Mouse (Mus musculus) liver, embryonic 12.5 days (tissue): ENCODE measurements around the gene Cdc16. TPM values are rescaled to one million over a fixed set of nuclear protein-coding genes. Genes with fewer than 3 reads are reported as not detected.

Experiments used
- ATAC-seq: fragments of 200-750 bp; cut with Nextera tagmentation; 2 replicates; pipeline ENCODE4 v1.8.0; 2017; ENCODE audit warnings: moderate number of reproducible peaks, mild to moderate bottlenecking, moderate library complexity
- H3K27ac ChIP-seq: fragments of 300-500 bp; sonication (generic); 2 replicates; pipeline ENCODE4 v1.5.1; 2016; ENCODE audit warnings: mild to moderate bottlenecking
- H3K27me3 ChIP-seq: fragments of 300-500 bp; sonication (generic); replicated peaks from 2 replicates; pipeline ENCODE4 v1.6.1; 2016; ENCODE audit warnings: mild to moderate bottlenecking, moderate library complexity
- H3K36me3 ChIP-seq: fragments of 300-500 bp; sonication (generic); 2 replicates; pipeline ENCODE4 v1.6.1; 2016; ENCODE audit warnings: mild to moderate bottlenecking, moderate library complexity
- H3K4me1 ChIP-seq: fragments of 300-500 bp; sonication (generic); 2 replicates; pipeline ENCODE4 v1.6.1; 2016
- H3K4me2 ChIP-seq: fragments of 300-500 bp; sonication (generic); 2 replicates; pipeline ENCODE4 v1.6.1; 2016; ENCODE audit warnings: mild to moderate bottlenecking, moderate library complexity
- H3K4me3 ChIP-seq: fragments of 300-500 bp; sonication (generic); 2 replicates; pipeline ENCODE4 v1.5.1; 2016; ENCODE audit warnings: mild to moderate bottlenecking, moderate library complexity
- H3K9ac ChIP-seq: fragments of 300-500 bp; sonication (generic); 2 replicates; pipeline ENCODE4 v1.6.1; 2016; ENCODE audit warnings: mild to moderate bottlenecking, moderate library complexity
- H3K9me3 ChIP-seq: fragments of 300-500 bp; sonication (generic); replicated peaks from 2 replicates; pipeline ENCODE4 v1.6.1; 2016; ENCODE audit warnings: mild to moderate bottlenecking, moderate library complexity
- WGBS: fragments of 180-500 bp; shearing (Covaris S2); methylation state at CpG from one replicate; pipeline ENCODE4 v1.1.7; 2016; ENCODE audit not compliant: insufficient replicate concordance; 5-methylcytosine and 5-hydroxymethylcytosine counted together
- polyA plus RNA-seq: library from polyadenylated mRNA; unstranded; fragments of >200 nt; fragmentation: Nextera tagmentation; extraction: Ambion mirVana; gene quantifications from 2 replicates; pipeline ENCODE4 v1.2.1, GENCODE M21; 2016

The Cdc16 gene
- polyA plus RNA-seq, 1 experiment from 2014 or later = 87.4 TPM

DNA sequence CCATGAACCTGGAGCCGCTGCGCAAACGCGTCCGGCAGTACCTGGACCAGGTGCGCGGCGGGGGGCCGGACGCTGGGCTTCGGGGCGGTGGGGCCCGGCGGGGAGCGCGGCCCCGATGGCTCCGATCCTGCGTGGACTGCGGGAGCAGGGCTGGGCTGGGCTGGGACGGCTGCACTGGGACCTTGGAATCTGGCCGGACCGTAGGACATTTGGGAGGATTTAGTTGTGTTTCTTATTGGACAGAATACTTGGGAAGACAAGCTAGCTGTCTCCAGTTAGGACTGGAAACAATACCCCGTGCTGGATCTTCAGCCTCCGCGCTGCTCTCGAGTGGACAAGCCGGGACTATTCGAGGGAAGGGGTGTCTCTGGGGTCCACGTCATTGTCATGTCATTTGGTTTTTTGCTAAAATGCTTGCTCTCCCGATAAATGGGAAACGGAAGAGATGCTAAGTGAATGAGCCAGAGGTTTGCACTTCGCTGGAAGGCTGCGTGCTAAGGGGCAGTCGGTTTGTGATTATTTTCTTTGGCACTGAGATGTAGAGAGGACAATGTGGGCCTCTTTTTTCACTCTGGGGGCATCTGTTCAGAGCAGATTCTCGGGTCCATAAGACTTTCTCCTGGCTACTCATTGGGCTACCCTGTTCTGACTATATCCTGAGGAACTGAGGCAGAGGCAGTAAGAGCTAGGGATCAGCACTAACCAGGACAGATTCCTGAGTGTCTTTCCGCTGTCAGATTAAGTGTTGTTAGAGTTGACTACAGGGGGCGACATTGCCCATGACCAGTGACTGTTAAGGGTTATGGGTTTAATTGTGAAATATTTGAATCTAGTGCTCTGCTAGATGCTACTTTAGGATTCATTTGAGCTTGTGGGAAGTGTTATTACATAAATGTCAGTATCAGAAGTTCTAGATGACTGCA, 590 bp downstream of the Cdc16 start:
- Histone ChIP-seq H3K9ac (peak overlapping the region; percentile 97), H3K9me3 (no peaks in the 10 kb centered on the region), H3K4me3 (peak overlapping the region; percentile 98), H3K4me2 (peak overlapping the region; percentile 88), H3K27ac (peak overlapping the region; percentile 80), H3K36me3 (peaks cover 36% of the 10 kb centered on the region), H3K4me1 (peaks cover 22% of the 10 kb centered on the region), H3K27me3 (0 out of 2 replicates have a peak, but pooled peaks cover 7% of the 10 kb centered on the region)
- ATAC-seq = peak; percentile 74
- WGBS = under 1% methylated on average over 36 of the region's 38 CpGs

DNA sequence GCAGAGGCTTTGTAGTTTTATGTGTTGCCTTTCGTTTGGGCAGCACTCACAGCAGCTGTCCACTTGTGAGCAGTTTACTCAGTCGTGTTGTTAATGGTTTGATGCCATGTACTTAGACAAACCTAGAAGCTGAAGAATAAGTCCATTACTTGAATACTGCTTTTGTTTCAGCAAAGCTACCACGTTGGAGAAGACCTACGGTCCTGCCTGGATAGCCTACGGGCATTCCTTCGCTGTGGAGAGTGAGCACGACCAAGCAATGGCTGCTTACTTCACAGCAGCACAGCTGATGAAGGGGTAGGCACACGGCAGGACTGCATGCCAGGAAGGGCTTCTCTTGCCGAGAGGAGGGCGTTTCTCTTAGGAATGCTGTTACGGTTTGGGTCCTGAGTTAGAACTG, 11.7 kb downstream of the Cdc16 start:
- no peak overlapping the region for H3K27ac ChIP-seq
- H3K9ac ChIP-seq = no peak overlapping the region
- H3K4me2 ChIP-seq = no peak overlapping the region
- H3K4me1 ChIP-seq = no peaks in the 10 kb centered on the region
- 81% methylated on average over 11 of the region's 11 CpGs for WGBS
- H3K36me3 ChIP-seq = peaks cover 93% of the 10 kb centered on the region
- no peak for ATAC-seq
- H3K4me3 ChIP-seq = no peak overlapping the region
- no peaks in the 10 kb centered on the region for H3K9me3 ChIP-seq
- H3K27me3 ChIP-seq = no peaks in the 10 kb centered on the region

DNA sequence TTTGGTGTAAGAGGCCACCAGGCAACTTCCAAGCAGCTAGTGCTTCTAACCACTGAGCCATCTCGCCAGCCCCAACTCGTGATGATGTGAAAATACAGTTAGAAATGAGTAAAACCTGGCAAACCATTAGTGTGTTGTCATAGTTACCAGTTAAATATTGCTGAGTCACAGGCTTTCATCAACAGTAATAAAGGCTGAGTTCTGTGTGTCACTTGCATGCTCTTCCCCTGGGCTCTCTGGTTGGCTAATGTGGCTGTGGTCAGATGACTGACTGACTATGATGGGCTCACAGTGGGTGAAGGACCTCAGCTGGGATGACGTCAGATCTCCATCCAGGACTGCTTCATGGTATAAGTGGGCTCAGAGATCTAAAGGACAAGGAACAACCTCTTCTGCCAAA, 23.1 kb downstream of the Cdc16 start:
- H3K4me1 ChIP-seq = peaks cover 14% of the 10 kb centered on the region
- no peak overlapping the region for H3K27ac ChIP-seq
- H3K27me3 ChIP-seq = no peaks in the 10 kb centered on the region
- H3K9me3 ChIP-seq = no peaks in the 10 kb centered on the region
- ATAC-seq = no peak
- H3K36me3 ChIP-seq = peaks cover 65% of the 10 kb centered on the region
- no peak overlapping the region for H3K4me2 ChIP-seq
- no peak overlapping the region for H3K4me3 ChIP-seq
- H3K9ac ChIP-seq = no peak overlapping the region
- WGBS = 78% methylated on average over 3 of the region's 3 CpGs

- peak; percentile 90 for ATAC-seq
- WGBS = under 1% methylated on average over 47 of the region's 47 CpGs
- no peaks in the 10 kb centered on the region for H3K9me3 ChIP-seq
Observed at GRCm38 (mm10) chr8:13785250-13785763, 27.8 kb downstream of the Cdc16 start, which contains the start of gene Upf3a. Gene Upf3a (plus strand): TSS chr8:13785615.

DNA sequence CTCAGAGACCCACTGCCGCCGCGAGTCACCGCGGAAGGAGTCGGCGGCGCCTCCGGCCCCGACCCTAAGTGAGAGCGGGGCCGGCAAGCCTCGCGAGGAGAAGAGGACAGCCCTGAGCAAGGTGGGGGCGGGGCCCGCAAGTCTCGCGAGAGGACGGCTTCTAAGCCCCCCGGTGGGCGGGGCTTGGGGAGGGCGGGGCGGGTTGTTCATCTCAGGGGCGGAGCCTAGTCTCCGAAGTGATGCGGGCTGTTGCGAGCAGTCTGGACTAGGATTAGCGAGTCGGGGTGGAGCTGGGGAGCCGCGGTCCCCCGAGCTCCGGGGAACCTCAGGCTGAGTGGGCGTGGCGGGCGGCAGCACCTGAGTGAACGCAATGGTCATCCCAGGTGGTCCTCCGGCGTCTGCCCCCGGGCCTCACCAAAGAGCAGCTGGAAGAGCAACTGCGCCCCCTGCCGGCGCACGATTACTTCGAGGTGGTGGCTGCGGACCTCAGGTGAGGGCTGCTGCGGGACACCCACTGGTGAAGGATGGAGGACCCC, 28.4 kb downstream of the Cdc16 start:
- Histone ChIP-seq H3K4me2 (peak overlapping the region; percentile 91), H3K9me3 (no peaks in the 10 kb centered on the region), H3K9ac (peak overlapping the region; percentile 88), H3K27me3 (no peaks in the 10 kb centered on the region), H3K4me3 (peak overlapping the region; percentile 74), H3K27ac (peak overlapping the region; percentile 96), H3K4me1 (peaks cover 24% of the 10 kb centered on the region), H3K36me3 (peaks cover 28% of the 10 kb centered on the region)
- ATAC-seq = peak; percentile 89
- 0% methylated on average over 42 of the region's 47 CpGs for WGBS

More at GRCm38 (mm10) chr8:13785250-13785763, 27.8 kb downstream of the Cdc16 start, which contains the start of gene Upf3a:
- peak within 1 kb of the TSS; percentile 74 for H3K4me3 ChIP-seq
- H3K36me3 ChIP-seq = peaks cover 33% of the 10 kb centered on the region
- peak within 1 kb of the TSS; percentile 91 for H3K4me2 ChIP-seq
- no peaks in the 10 kb centered on the region for H3K27me3 ChIP-seq
- H3K27ac ChIP-seq = peak within 1 kb of the TSS; percentile 96
- peaks cover 24% of the 10 kb centered on the region for H3K4me1 ChIP-seq
- H3K9ac ChIP-seq = peak within 1 kb of the TSS; percentile 88

DNA sequence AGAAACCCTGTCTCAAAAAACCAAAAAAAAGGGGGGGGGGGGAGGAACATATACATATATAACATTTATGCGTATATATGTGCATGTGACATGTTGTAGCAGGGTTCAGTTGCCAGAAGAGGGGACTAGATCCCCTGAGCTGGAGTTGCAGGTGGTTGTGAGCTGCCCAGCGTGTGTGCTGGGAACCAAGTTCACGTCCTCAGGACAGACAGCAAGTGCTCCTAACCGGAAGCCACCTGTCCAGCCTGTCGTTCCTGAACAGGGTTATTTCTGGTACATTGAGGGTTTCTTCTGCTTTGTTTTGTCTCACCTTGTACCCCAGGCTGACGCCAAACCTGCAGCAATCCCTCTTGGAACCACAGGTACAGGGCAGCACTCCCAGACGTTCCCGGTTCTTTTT, 32.1 kb downstream of the Cdc16 start:
- Histone ChIP-seq H3K4me1 (peaks cover 15% of the 10 kb centered on the region), H3K9ac (no peak overlapping the region), H3K27ac (no peak overlapping the region), H3K4me2 (no peak overlapping the region), H3K36me3 (peaks cover 38% of the 10 kb centered on the region), H3K4me3 (no peak overlapping the region), H3K27me3 (no peaks in the 10 kb centered on the region), H3K9me3 (no peaks in the 10 kb centered on the region)
- 86% methylated on average over 8 of the region's 8 CpGs for WGBS
- ATAC-seq = no peak

- no peak overlapping the region for H3K27ac ChIP-seq
- ATAC-seq = no peak
- 74% methylated on average over 8 of the region's 8 CpGs for WGBS
- H3K27me3 ChIP-seq = no peaks in the 10 kb centered on the region
- peaks cover 68% of the 10 kb centered on the region for H3K36me3 ChIP-seq
- H3K4me2 ChIP-seq = no peak overlapping the region
- H3K9ac ChIP-seq = no peak overlapping the region
- no peaks in the 10 kb centered on the region for H3K9me3 ChIP-seq
- H3K4me1 ChIP-seq = no peaks in the 10 kb centered on the region
- no peak overlapping the region for H3K4me3 ChIP-seq
Observed at GRCm38 (mm10) chr8:13793097-13793745, 35.7 kb downstream of the Cdc16 start.

DNA sequence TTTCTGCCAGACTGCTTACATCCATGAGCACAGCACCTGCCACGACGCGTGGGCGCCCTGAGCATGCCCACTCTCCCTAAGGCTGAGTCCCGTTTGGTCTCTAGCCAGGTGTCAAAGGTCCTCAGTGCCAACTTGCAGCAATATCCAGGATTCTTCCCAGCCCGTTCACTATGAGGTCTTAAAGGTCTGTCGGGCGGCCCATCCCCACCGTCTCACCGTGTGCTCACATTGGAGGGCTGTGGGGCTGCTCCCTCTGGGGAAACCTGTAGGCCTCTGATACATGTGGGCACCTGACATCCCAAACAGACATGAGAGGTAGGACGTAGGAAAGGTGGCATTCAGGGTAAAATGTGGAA, 36.2 kb downstream of the Cdc16 start:
- 79% methylated on average over 11 of the region's 11 CpGs for WGBS
- ATAC-seq = no peak
- Histone ChIP-seq H3K9me3 (no peaks in the 10 kb centered on the region), H3K4me2 (no peak overlapping the region), H3K36me3 (peaks cover 73% of the 10 kb centered on the region), H3K27me3 (no peaks in the 10 kb centered on the region), H3K9ac (no peak overlapping the region), H3K4me3 (no peak overlapping the region), H3K27ac (no peak overlapping the region), H3K4me1 (no peaks in the 10 kb centered on the region)

DNA sequence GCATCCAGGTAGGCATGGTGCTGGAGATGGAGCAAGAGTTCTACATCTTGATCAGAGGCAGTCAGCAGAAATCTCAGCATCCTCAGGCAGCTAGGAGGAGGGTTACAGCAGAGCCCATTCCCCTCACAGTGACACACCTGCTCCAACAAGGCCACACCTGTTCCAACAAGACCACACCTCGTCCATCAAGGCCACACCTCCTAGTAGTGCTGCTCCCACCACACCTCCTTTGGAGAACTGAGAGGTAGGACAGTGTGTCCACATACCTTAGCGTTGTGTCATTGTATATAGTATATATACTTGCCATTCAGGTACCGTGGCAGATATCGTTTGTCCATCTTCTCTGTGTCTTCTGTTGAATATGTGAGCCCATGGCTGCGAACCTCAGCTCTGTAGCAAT, 40.2 kb downstream of the Cdc16 start:
- Histone ChIP-seq H3K4me2 (no peak overlapping the region), H3K36me3 (peaks cover 56% of the 10 kb centered on the region), H3K27ac (no peak overlapping the region), H3K9me3 (no peaks in the 10 kb centered on the region), H3K27me3 (no peaks in the 10 kb centered on the region), H3K4me1 (no peaks in the 10 kb centered on the region), H3K9ac (no peak overlapping the region), H3K4me3 (no peak overlapping the region)
- WGBS = 86% methylated on average over 5 of the region's 5 CpGs
- ATAC-seq = no peak

DNA sequence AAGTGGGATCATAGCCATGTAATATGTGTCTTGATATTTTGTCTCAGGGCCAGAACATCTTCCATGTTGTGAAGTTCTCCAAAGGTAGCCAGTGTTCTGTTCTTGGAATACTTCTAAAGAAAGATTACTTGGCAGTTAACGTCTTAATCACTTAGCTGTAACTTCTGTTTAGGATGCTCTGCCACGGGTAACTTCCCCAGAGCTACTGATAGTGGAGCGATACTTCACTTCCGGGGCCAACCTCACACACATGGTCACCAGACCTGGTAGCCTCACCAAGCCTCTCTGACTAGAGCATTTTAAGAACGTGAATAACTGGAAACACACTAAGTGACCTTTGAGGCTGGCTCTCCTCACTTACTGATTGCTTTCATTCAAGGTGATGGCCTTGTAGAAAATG, 42.1 kb downstream of the Cdc16 start:
- no peaks in the 10 kb centered on the region for H3K27me3 ChIP-seq
- peaks cover 42% of the 10 kb centered on the region for H3K36me3 ChIP-seq
- no peak overlapping the region for H3K4me2 ChIP-seq
- H3K4me1 ChIP-seq = no peaks in the 10 kb centered on the region
- no peaks in the 10 kb centered on the region for H3K9me3 ChIP-seq
- no peak for ATAC-seq
- no peak overlapping the region for H3K4me3 ChIP-seq
- H3K27ac ChIP-seq = no peak overlapping the region
- 71% methylated on average over 5 of the region's 5 CpGs for WGBS
- H3K9ac ChIP-seq = no peak overlapping the region

- Histone ChIP-seq H3K36me3 (no peaks in the 10 kb centered on the region), H3K4me3 (no peak overlapping the region), H3K27me3 (no peaks in the 10 kb centered on the region), H3K9ac (no peak overlapping the region), H3K9me3 (no peaks in the 10 kb centered on the region), H3K4me1 (no peaks in the 10 kb centered on the region), H3K27ac (no peak overlapping the region), H3K4me2 (no peak overlapping the region)
- no peak for ATAC-seq
- WGBS = 48% methylated on average over 7 of the region's 7 CpGs
Observed at GRCm38 (mm10) chr8:13828598-13829172, 71.2 kb downstream of the Cdc16 start.
